Mouse (Mus musculus): ENCODE measurements around the gene Hes2. TPM values are rescaled to one million over a fixed set of nuclear protein-coding genes. Genes with fewer than 3 reads are reported as not detected.

The Hes2 gene
- total RNA-seq, 2 experiments from 2014 or later: not detected

- no peak for DNase-seq (ENCODE audit: low spot score in 2 of 2)
Measured at GRCm38 (mm10) chr4:152185510-152186204, 27.0 kb downstream of the Hes2 start.

- no peak for DNase-seq (ENCODE audit: low spot score in 2 of 2)
Measured at GRCm38 (mm10) chr4:152186205-152187082, 27.8 kb downstream of the Hes2 start.

- no peak for DNase-seq (ENCODE audit: low spot score in 2 of 2)
Measured at GRCm38 (mm10) chr4:152187142-152187541, 28.5 kb downstream of the Hes2 start.

GRCm38 (mm10) chr4:152188651-152189050 lies 30.0 kb downstream of the Hes2 start:
- no peak for DNase-seq (ENCODE audit: low spot score in 2 of 2)

GRCm38 (mm10) chr4:152189071-152189470 lies 30.4 kb downstream of the Hes2 start:
- no peak for DNase-seq (ENCODE audit: low spot score in 2 of 2)

GRCm38 (mm10) chr4:152189691-152190090 lies 31.0 kb downstream of the Hes2 start:
- DNase-seq (ENCODE audit: low spot score in 2 of 2): no peak

GRCm38 (mm10) chr4:152190096-152190653 lies 31.5 kb downstream of the Hes2 start:
- DNase-seq (ENCODE audit: low spot score in 2 of 2): no peak

GRCm38 (mm10) chr4:152190701-152191100 lies 32.0 kb downstream of the Hes2 start:
- DNase-seq (ENCODE audit: low spot score in 2 of 2): no peak

GRCm38 (mm10) chr4:152192569-152192968 lies 33.9 kb downstream of the Hes2 start:
- DNase-seq (ENCODE audit: low spot score in 2 of 2): no peak

- no peak for DNase-seq (ENCODE audit: low spot score in 2 of 2)
Measured at GRCm38 (mm10) chr4:152194476-152195175, 36.0 kb downstream of the Hes2 start.

- DNase-seq (ENCODE audit: low spot score in 2 of 2): no peak
Measured at GRCm38 (mm10) chr4:152196276-152196675, 37.6 kb downstream of the Hes2 start.

- DNase-seq (ENCODE audit: low spot score in 2 of 2): no peak
Measured at GRCm38 (mm10) chr4:152197545-152197944, 38.9 kb downstream of the Hes2 start.

GRCm38 (mm10) chr4:152199617-152200016 lies 41.0 kb downstream of the Hes2 start:
- no peak for DNase-seq (ENCODE audit: low spot score in 2 of 2)

- DNase-seq (ENCODE audit: low spot score in 2 of 2): no peak
Measured at GRCm38 (mm10) chr4:152201492-152201891, 42.8 kb downstream of the Hes2 start.

- no peak for DNase-seq (ENCODE audit: low spot score in 2 of 2)
Measured at GRCm38 (mm10) chr4:152202418-152202817, 43.8 kb downstream of the Hes2 start.

GRCm38 (mm10) chr4:152202905-152203304 lies 44.2 kb downstream of the Hes2 start:
- no peak for DNase-seq (ENCODE audit: low spot score in 2 of 2)

- no peak for DNase-seq (ENCODE audit: low spot score in 2 of 2)
Measured at GRCm38 (mm10) chr4:152204663-152205062, 46.0 kb downstream of the Hes2 start.

GRCm38 (mm10) chr4:152206199-152206598 lies 47.5 kb downstream of the Hes2 start:
- DNase-seq (ENCODE audit: low spot score in 2 of 2): no peak

GRCm38 (mm10) chr4:152209623-152210022 lies 51.0 kb downstream of the Hes2 start:
- DNase-seq (ENCODE audit: low spot score in 2 of 2): no peak
